In the genomic region with DNA sequence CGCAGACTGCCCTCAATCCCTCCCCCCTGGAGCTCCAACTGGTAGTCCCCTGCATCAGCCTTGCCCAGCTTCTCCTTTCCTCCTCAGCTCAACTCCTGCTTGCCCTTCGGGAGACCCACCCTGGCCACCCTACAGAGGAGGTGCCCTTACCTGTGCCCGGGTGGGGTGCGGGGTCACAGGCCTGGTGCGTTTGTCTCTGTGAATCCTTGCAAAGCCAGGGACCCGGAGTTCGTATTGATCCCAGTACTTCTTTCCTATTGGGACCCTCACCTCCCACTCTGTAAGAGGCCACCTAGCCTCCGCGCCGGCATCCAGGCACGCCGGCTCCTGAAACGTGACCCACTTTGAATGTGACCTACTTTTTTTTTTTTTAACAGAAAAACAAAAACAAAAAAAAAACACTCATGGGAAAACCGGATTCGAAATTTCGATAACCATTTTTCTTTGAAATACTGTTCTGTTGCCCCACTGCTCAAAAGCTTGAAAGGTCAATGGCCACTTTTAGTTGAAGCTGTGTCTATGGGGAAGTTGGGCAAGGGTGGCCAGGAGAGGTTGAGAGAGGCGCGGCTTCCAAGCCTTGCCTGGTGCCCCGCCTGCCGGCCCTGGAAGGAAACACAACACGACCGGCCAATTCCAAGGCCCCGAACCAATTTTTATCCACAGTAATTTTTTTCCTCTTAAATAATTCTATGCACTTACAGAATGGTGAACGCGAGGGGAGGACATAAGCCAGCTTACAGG, we compare ENCODE assay signal across 8 mouse cellular contexts. TPM values are rescaled to one million over a fixed set of nuclear protein-coding genes. Genes with fewer than 3 reads are reported as not detected.
DNase-seq lines count a peak whose midpoint lies in the region; ATAC-seq lines count a peak whose summit lies in the region.

No protein-coding gene starts in this region.

- H3K9me3 ChIP-seq in hindbrain, embryonic 13.5 days, result no peaks in the 10 kb centered on the region
- peaks cover 5% of the 10 kb centered on the region for H3K9me3 ChIP-seq in megakaryocyte, embryonic 14.5 days

- intact Hi-C loops in left cerebral cortex, postnatal 10 days (cut with DNase I), result loop anchor here (5.0 kb wide), 5 partner anchors 55 to 425 kb away; no protein-coding TSS in a partner anchor

- no peaks in the 10 kb centered on the region for H3K36me3 ChIP-seq in hindbrain, embryonic 13.5 days
- H3K36me3 ChIP-seq in megakaryocyte, embryonic 14.5 days (replicated peaks; ENCODE audit: low read length), result no peaks in the 10 kb centered on the region

- DNase-seq in Muller cell, postnatal 12 days (ENCODE audit: inconsistent ontology term), result peak; percentile 79
- peak; percentile 61 for DNase-seq in cerebellum, adult 9-10 months
- peak; percentile 40 to 54 for DNase-seq in frontal cortex, postnatal 25 days (ENCODE audit: low spot score in 2 of 2)
- peak; percentile 48 to 80 for DNase-seq in left cerebral cortex, postnatal 10 days (ENCODE audit: extremely low spot score in 1 of 2, low spot score in 2 of 2)
- peak; percentile 65 for DNase-seq in right cerebral cortex, postnatal 14 days
- DNase-seq in yolk sac, embryonic 10.5 days (ENCODE audit: low spot score), result peak; percentile 61

- ATAC-seq in hindbrain, embryonic 13.5 days (ENCODE audit: low FRiP score), result peak; percentile 16

- peak overlapping the region; percentile 94 for H3K9ac ChIP-seq in hindbrain, embryonic 13.5 days

- under 1% methylated on average over 25 of the region's 25 CpGs for WGBS in hindbrain, embryonic 13.5 days

- 0 out of 2 replicates have a peak, but pooled peaks cover 12% of the 10 kb centered on the region for H3K27me3 ChIP-seq in hindbrain, embryonic 13.5 days
- peaks cover 14% of the 10 kb centered on the region for H3K27me3 ChIP-seq in megakaryocyte, embryonic 14.5 days (replicated peaks)

- peak overlapping the region; percentile 96 for H3K27ac ChIP-seq in hindbrain, embryonic 13.5 days

- H3K4me3 ChIP-seq in hindbrain, embryonic 13.5 days, result peak overlapping the region; percentile 83
- H3K4me3 ChIP-seq in megakaryocyte, embryonic 14.5 days (replicated peaks), result peak overlapping the region; percentile 92

- peak overlapping the region; percentile 91 for H3K4me2 ChIP-seq in hindbrain, embryonic 13.5 days

- H3K4me1 ChIP-seq in hindbrain, embryonic 13.5 days (replicated peaks), result peaks cover 21% of the 10 kb centered on the region
- H3K4me1 ChIP-seq in megakaryocyte, embryonic 14.5 days, result peaks cover 37% of the 10 kb centered on the region

RNA-seq across cellular contexts. Expression of a gene that starts 0.7 kb away (rescaled TPM):
- polyA plus RNA-seq in hindbrain, embryonic 13.5 days (2015; fragmentation: Nextera tagmentation; extraction: Ambion mirVana), result 118 and 138 TPM in 2 replicates
- 10 to 100 TPM; 55.9 to 61.8 TPM for total RNA-seq in left cerebral cortex, postnatal 10 days (2021)
- 24.6 and 34.4 TPM in 2 replicates for polyA plus RNA-seq in megakaryocyte, embryonic 14.5 days (2012; ENCODE audit: insufficient read depth, low replicate concordance)

Comparison
In these comparisons a context has a peak if more than half of its experiments do, and no peak if none do; other contexts are left out.
1. Peak in every context shown above with its lines: DNase-seq, ATAC-seq, H3K4me3 ChIP-seq and H3K27ac ChIP-seq.